Mouse (Mus musculus): Measurements from ENCODE around the gene Zfp771. TPM values are rescaled to one million over a fixed set of nuclear protein-coding genes. Genes with fewer than 3 reads are reported as not detected.

The Zfp771 gene
- polyA plus RNA-seq, 1 experiment = 41.0 TPM

GRCm38 (mm10) chr7:127296786-127297555, 52.9 kb downstream of the Zfp771 start:
- Histone ChIP-seq H3K36me3 (ENCODE audit: control insufficient read depth, insufficient read depth, low read length) (no peaks in the 10 kb centered on the region), H3K27me3 (ENCODE audit: control insufficient read depth, insufficient read depth, low read length) (no peaks in the 10 kb centered on the region), H3K27ac (ENCODE audit: control insufficient read depth, insufficient read depth, low read depth, low read length) (no peak overlapping the region), H3K4me1 (ENCODE audit: control insufficient read depth, insufficient read depth, low read length) (peaks cover 5% of the 10 kb centered on the region), H3K4me3 (ENCODE audit: control insufficient read depth, low read depth, low read length) (no peak overlapping the region)
- TF ChIP-seq CTCF (IDR thresholded peaks at IDR 0.05; ENCODE audit: control insufficient read depth, insufficient read depth, insufficient replicate concordance, low read depth, low read length) (no peak), POLR2A (IDR thresholded peaks at IDR 0.05; ENCODE audit: control insufficient read depth, low read depth, low read length) (no peak)

- Histone ChIP-seq H3K36me3 (ENCODE audit: control insufficient read depth, insufficient read depth, low read length) (no peaks in the 10 kb centered on the region), H3K27ac (ENCODE audit: control insufficient read depth, insufficient read depth, low read depth, low read length) (no peak overlapping the region), H3K4me3 (ENCODE audit: control insufficient read depth, low read depth, low read length) (no peak overlapping the region), H3K4me1 (ENCODE audit: control insufficient read depth, insufficient read depth, low read length) (peaks cover 5% of the 10 kb centered on the region), H3K27me3 (ENCODE audit: control insufficient read depth, insufficient read depth, low read length) (no peaks in the 10 kb centered on the region)
- TF ChIP-seq POLR2A (IDR thresholded peaks at IDR 0.05; ENCODE audit: control insufficient read depth, low read depth, low read length) (no peak), CTCF (IDR thresholded peaks at IDR 0.05; ENCODE audit: control insufficient read depth, insufficient read depth, insufficient replicate concordance, low read depth, low read length) (no peak)
Measured at GRCm38 (mm10) chr7:127297586-127298193, 53.6 kb downstream of the Zfp771 start.

Other genes with a start within 250 kb of the Zfp771 start
- gene Mvp, start 229.7 kb upstream of the Zfp771 start, polyA plus RNA-seq (2012; rRNA removed) = 3.0 and 4.0 TPM in 2 replicates
- 0.90 and 1.2 TPM in 2 replicates for gene Pagr1b, start 227.8 kb upstream of the Zfp771 start, polyA plus RNA-seq (2012; rRNA removed)
- 1.3 and 2.0 TPM in 2 replicates for gene Pagr1a, start 226.9 kb upstream of the Zfp771 start, polyA plus RNA-seq (2012; rRNA removed)
- 13.5 and 16.2 TPM in 2 replicates for gene Gm42742, start 223.2 kb upstream of the Zfp771 start, polyA plus RNA-seq (2012; rRNA removed)
- 2.7 and 3.4 TPM in 2 replicates for gene Prrt2, start 223.1 kb upstream of the Zfp771 start, polyA plus RNA-seq (2012; rRNA removed)
- gene Maz, start 217.2 kb upstream of the Zfp771 start, polyA plus RNA-seq (2012; rRNA removed) = 59.1 and 59.6 TPM in 2 replicates
- 10.2 and 11.2 TPM in 2 replicates for gene Kif22, start 201.8 kb upstream of the Zfp771 start, polyA plus RNA-seq (2012; rRNA removed)
- gene Zg16, start 156.9 kb upstream of the Zfp771 start, polyA plus RNA-seq (2012; rRNA removed) = 0.76 and 0.93 TPM in 2 replicates
- 4.6 and 4.9 TPM in 2 replicates for gene AI467606, start 152.9 kb upstream of the Zfp771 start, polyA plus RNA-seq (2012; rRNA removed)
- 0.05 and 0.22 TPM in 2 replicates for gene Qprt, start 122.0 kb upstream of the Zfp771 start, polyA plus RNA-seq (2012; rRNA removed)
- gene Spn, start 106.5 kb upstream of the Zfp771 start, polyA plus RNA-seq (2012; rRNA removed) = 0.09 and 0.10 TPM in 2 replicates
- 19.6 and 27.8 TPM in 2 replicates for gene Cd2bp2, start 48.2 kb upstream of the Zfp771 start, polyA plus RNA-seq (2012; rRNA removed)
- gene Tbc1d10b, start 35.8 kb upstream of the Zfp771 start, polyA plus RNA-seq (2012; rRNA removed) = 5.1 and 6.3 TPM in 2 replicates
- gene Mylpf, start 35.4 kb upstream of the Zfp771 start, polyA plus RNA-seq (2012; rRNA removed) = 1.3 and 1.4 TPM in 2 replicates
- 3.4 and 3.7 TPM in 2 replicates for gene Zfp553, start 11.2 kb upstream of the Zfp771 start, polyA plus RNA-seq (2012; rRNA removed)
- 2.8 and 3.2 TPM in 2 replicates for gene Sept1, start 11.1 kb upstream of the Zfp771 start, polyA plus RNA-seq (2012; rRNA removed)
- 22.2 and 23.7 TPM in 2 replicates for gene Dctpp1, start 16.4 kb downstream of the Zfp771 start, polyA plus RNA-seq (2012; rRNA removed)
- 79.1 and 84.0 TPM in 2 replicates for gene Sephs2, start 29.8 kb downstream of the Zfp771 start, polyA plus RNA-seq (2012; rRNA removed)
- gene Itgal, start 52.0 kb downstream of the Zfp771 start, polyA plus RNA-seq (2012; rRNA removed) = 0.79 and 0.93 TPM in 2 replicates
- gene Zfp768, start 101.3 kb downstream of the Zfp771 start, polyA plus RNA-seq (2012; rRNA removed) = 42.7 and 45.0 TPM in 2 replicates
- 1.0 and 1.4 TPM in 2 replicates for gene Zfp747, start 131.8 kb downstream of the Zfp771 start, polyA plus RNA-seq (2012; rRNA removed)
- 0.32 and 0.37 TPM in 2 replicates for gene 9130019O22Rik, start 142.9 kb downstream of the Zfp771 start, polyA plus RNA-seq (2012; rRNA removed)
- 6.2 and 6.7 TPM in 2 replicates for gene E430018J23Rik, start 149.4 kb downstream of the Zfp771 start, polyA plus RNA-seq (2012; rRNA removed)
- gene Zfp764, start 162.5 kb downstream of the Zfp771 start, polyA plus RNA-seq (2012; rRNA removed) = 0.30 and 0.31 TPM in 2 replicates
- gene Zfp688, start 177.8 kb downstream of the Zfp771 start, polyA plus RNA-seq (2012; rRNA removed) = 18.6 and 30.1 TPM in 2 replicates
- 11.2 and 12.7 TPM in 2 replicates for gene Zfp689, start 204.9 kb downstream of the Zfp771 start, polyA plus RNA-seq (2012; rRNA removed)
- 55.4 and 58.4 TPM in 2 replicates for gene Prr14, start 215.3 kb downstream of the Zfp771 start, polyA plus RNA-seq (2012; rRNA removed)
- gene Fbrs, start 234.9 kb downstream of the Zfp771 start, polyA plus RNA-seq (2012; rRNA removed) = 42.8 and 44.8 TPM in 2 replicates